Mouse (Mus musculus): ENCODE results near the gene Simc1. TPM values are rescaled to one million over a fixed set of nuclear protein-coding genes. Genes with fewer than 3 reads are reported as not detected.

Gene Simc1
- polyA plus RNA-seq, 1 experiment from 2014 or later: 16.3 TPM

GRCm38 (mm10) chr13:54532134-54532533, 28.6 kb downstream of the Simc1 start:
- H3K36me3 ChIP-seq (ENCODE audit: insufficient read depth): peaks cover 44% of the 10 kb centered on the region
- no peak for ATAC-seq (ENCODE audit: insufficient read depth)
- TF ChIP-seq CTCF (IDR thresholded peaks at IDR 0.05; ENCODE audit: low read depth): no peak

GRCm38 (mm10) chr13:54548036-54548435, 44.5 kb downstream of the Simc1 start:
- no peak for DNase-seq
- Histone ChIP-seq H3K4me2 (no peak overlapping the region), H3K4me3 (ENCODE audit: low read depth, low read length) (no peak overlapping the region), H3K4me1 (ENCODE audit: insufficient read depth) (no peaks in the 10 kb centered on the region), H3K27ac (ENCODE audit: low read depth) (no peak overlapping the region), H3K27me3 (ENCODE audit: insufficient read depth, low read length) (no peaks in the 10 kb centered on the region), H3K9me3 (ENCODE audit: low read depth, low read length) (no peaks in the 10 kb centered on the region), H3K9ac (no peak overlapping the region), H3K36me3 (ENCODE audit: insufficient read depth) (peaks cover 62% of the 10 kb centered on the region)
- no peak for ATAC-seq (ENCODE audit: insufficient read depth)
- WGBS: 82% methylated on average over 7 of the region's 7 CpGs
- TF ChIP-seq CTCF (IDR thresholded peaks at IDR 0.05; ENCODE audit: low read depth): no peak

More at GRCm38 (mm10) chr13:54532134-54532533, 28.6 kb downstream of the Simc1 start:
- H3K4me1 ChIP-seq (ENCODE audit: insufficient read depth): no peaks in the 10 kb centered on the region
- no peak for DNase-seq
- no peak overlapping the region for H3K27ac ChIP-seq (ENCODE audit: low read depth)
- H3K9ac ChIP-seq: no peak overlapping the region
- no peak overlapping the region for H3K4me3 ChIP-seq (ENCODE audit: low read depth, low read length)
- no peaks in the 10 kb centered on the region for H3K9me3 ChIP-seq (ENCODE audit: low read depth, low read length)
- no peaks in the 10 kb centered on the region for H3K27me3 ChIP-seq (ENCODE audit: insufficient read depth, low read length)
- no peak overlapping the region for H3K4me2 ChIP-seq

GRCm38 (mm10) chr13:54556176-54556575, 52.6 kb downstream of the Simc1 start:
- no peak for TF ChIP-seq CTCF (IDR thresholded peaks at IDR 0.05; ENCODE audit: low read depth)
- no peak overlapping the region for H3K27ac ChIP-seq (ENCODE audit: low read depth)
- H3K9me3 ChIP-seq (ENCODE audit: low read depth, low read length): no peaks in the 10 kb centered on the region
- peaks cover 91% of the 10 kb centered on the region for H3K36me3 ChIP-seq (ENCODE audit: insufficient read depth)
- 91% methylated on average over 9 of the region's 9 CpGs for WGBS
- no peaks in the 10 kb centered on the region for H3K27me3 ChIP-seq (ENCODE audit: insufficient read depth, low read length)
- H3K9ac ChIP-seq: no peak overlapping the region
- H3K4me1 ChIP-seq (ENCODE audit: insufficient read depth): no peaks in the 10 kb centered on the region
- H3K4me2 ChIP-seq: no peak overlapping the region
- no peak for ATAC-seq (ENCODE audit: insufficient read depth)
- DNase-seq: no peak
- no peak overlapping the region for H3K4me3 ChIP-seq (ENCODE audit: low read depth, low read length)

GRCm38 (mm10) chr13:54556796-54557195, 53.2 kb downstream of the Simc1 start:
- Histone ChIP-seq H3K4me2 (no peak overlapping the region), H3K9ac (no peak overlapping the region), H3K9me3 (ENCODE audit: low read depth, low read length) (no peaks in the 10 kb centered on the region), H3K4me1 (ENCODE audit: insufficient read depth) (no peaks in the 10 kb centered on the region), H3K36me3 (ENCODE audit: insufficient read depth) (peaks cover 91% of the 10 kb centered on the region), H3K27ac (ENCODE audit: low read depth) (no peak overlapping the region), H3K4me3 (ENCODE audit: low read depth, low read length) (no peak overlapping the region), H3K27me3 (ENCODE audit: insufficient read depth, low read length) (no peaks in the 10 kb centered on the region)
- no peak for ATAC-seq (ENCODE audit: insufficient read depth)
- no peak for DNase-seq
- TF ChIP-seq CTCF (IDR thresholded peaks at IDR 0.05; ENCODE audit: low read depth): no peak
- WGBS: 89% methylated on average over 3 of the region's 3 CpGs

GRCm38 (mm10) chr13:54557652-54558051, 54.1 kb downstream of the Simc1 start:
- 89% methylated on average over 1 of the region's 1 CpGs for WGBS
- TF ChIP-seq CTCF (IDR thresholded peaks at IDR 0.05; ENCODE audit: low read depth): no peak
- H3K4me1 ChIP-seq (ENCODE audit: insufficient read depth): no peaks in the 10 kb centered on the region
- no peak overlapping the region for H3K4me2 ChIP-seq
- no peak overlapping the region for H3K27ac ChIP-seq (ENCODE audit: low read depth)
- DNase-seq: no peak
- H3K27me3 ChIP-seq (ENCODE audit: insufficient read depth, low read length): no peaks in the 10 kb centered on the region
- H3K4me3 ChIP-seq (ENCODE audit: low read depth, low read length): no peak overlapping the region
- H3K9me3 ChIP-seq (ENCODE audit: low read depth, low read length): no peaks in the 10 kb centered on the region
- peaks cover 84% of the 10 kb centered on the region for H3K36me3 ChIP-seq (ENCODE audit: insufficient read depth)
- ATAC-seq (ENCODE audit: insufficient read depth): no peak
- H3K9ac ChIP-seq: no peak overlapping the region

GRCm38 (mm10) chr13:54559656-54560055, 56.1 kb downstream of the Simc1 start:
- no peaks in the 10 kb centered on the region for H3K27me3 ChIP-seq (ENCODE audit: insufficient read depth, low read length)
- H3K4me2 ChIP-seq: no peak overlapping the region
- 0 out of 2 replicates have a peak, but pooled peaks cover 7% of the 10 kb centered on the region for H3K4me1 ChIP-seq (ENCODE audit: insufficient read depth)
- no peak for ATAC-seq (ENCODE audit: insufficient read depth)
- peaks cover 75% of the 10 kb centered on the region for H3K36me3 ChIP-seq (ENCODE audit: insufficient read depth)
- 94% methylated on average over 2 of the region's 2 CpGs for WGBS
- H3K9ac ChIP-seq: no peak overlapping the region
- no peak for DNase-seq
- H3K27ac ChIP-seq (ENCODE audit: low read depth): no peak overlapping the region
- no peak for TF ChIP-seq CTCF (IDR thresholded peaks at IDR 0.05; ENCODE audit: low read depth)
- H3K4me3 ChIP-seq (ENCODE audit: low read depth, low read length): no peak overlapping the region
- H3K9me3 ChIP-seq (ENCODE audit: low read depth, low read length): no peaks in the 10 kb centered on the region

GRCm38 (mm10) chr13:54560608-54561007, 57.0 kb downstream of the Simc1 start:
- 0 out of 2 replicates have a peak, but pooled peaks cover 7% of the 10 kb centered on the region for H3K4me1 ChIP-seq (ENCODE audit: insufficient read depth)
- H3K36me3 ChIP-seq (ENCODE audit: insufficient read depth): peaks cover 68% of the 10 kb centered on the region
- 89% methylated on average over 7 of the region's 7 CpGs for WGBS
- H3K4me2 ChIP-seq: no peak overlapping the region
- no peaks in the 10 kb centered on the region for H3K27me3 ChIP-seq (ENCODE audit: insufficient read depth, low read length)
- ATAC-seq (ENCODE audit: insufficient read depth): no peak
- DNase-seq: no peak
- no peak overlapping the region for H3K9ac ChIP-seq
- no peaks in the 10 kb centered on the region for H3K9me3 ChIP-seq (ENCODE audit: low read depth, low read length)
- no peak overlapping the region for H3K27ac ChIP-seq (ENCODE audit: low read depth)
- H3K4me3 ChIP-seq (ENCODE audit: low read depth, low read length): no peak overlapping the region
- no peak for TF ChIP-seq CTCF (IDR thresholded peaks at IDR 0.05; ENCODE audit: low read depth)

- H3K27ac ChIP-seq (ENCODE audit: low read depth): no peak overlapping the region
- DNase-seq: no peak
These were observed 59.0 kb downstream of the Simc1 start for GRCm38 (mm10) chr13:54562562-54562961.

More at GRCm38 (mm10) chr13:54562562-54562961, 59.0 kb downstream of the Simc1 start:
- H3K27me3 ChIP-seq (ENCODE audit: insufficient read depth, low read length): no peaks in the 10 kb centered on the region
- WGBS: 67% methylated on average over 7 of the region's 7 CpGs
- H3K4me2 ChIP-seq: no peak overlapping the region
- no peak for TF ChIP-seq CTCF (IDR thresholded peaks at IDR 0.05; ENCODE audit: low read depth)
- no peak for ATAC-seq (ENCODE audit: insufficient read depth)
- H3K4me3 ChIP-seq (ENCODE audit: low read depth, low read length): no peak overlapping the region
- 0 out of 2 replicates have a peak, but pooled peaks cover 7% of the 10 kb centered on the region for H3K4me1 ChIP-seq (ENCODE audit: insufficient read depth)
- peaks cover 51% of the 10 kb centered on the region for H3K36me3 ChIP-seq (ENCODE audit: insufficient read depth)
- no peak overlapping the region for H3K9ac ChIP-seq
- no peaks in the 10 kb centered on the region for H3K9me3 ChIP-seq (ENCODE audit: low read depth, low read length)

All from lung, embryonic 14.5 days (tissue).